Mouse (Mus musculus) induced T-regulatory cell, adult 2 months (primary cell): ENCODE results near the gene Tbp.
"Not testable (repeated sequence)": the region's sequence is repeated elsewhere in the genome, so short reads cannot be mapped to it uniquely, and the experiment has no call there.

Experiments used
- DNase-seq: peaks from one replicate; pipeline ENCODE4 v3.0.0-alpha.2; 2012; ENCODE audit warnings: low read depth

Tbp gene

DNA sequence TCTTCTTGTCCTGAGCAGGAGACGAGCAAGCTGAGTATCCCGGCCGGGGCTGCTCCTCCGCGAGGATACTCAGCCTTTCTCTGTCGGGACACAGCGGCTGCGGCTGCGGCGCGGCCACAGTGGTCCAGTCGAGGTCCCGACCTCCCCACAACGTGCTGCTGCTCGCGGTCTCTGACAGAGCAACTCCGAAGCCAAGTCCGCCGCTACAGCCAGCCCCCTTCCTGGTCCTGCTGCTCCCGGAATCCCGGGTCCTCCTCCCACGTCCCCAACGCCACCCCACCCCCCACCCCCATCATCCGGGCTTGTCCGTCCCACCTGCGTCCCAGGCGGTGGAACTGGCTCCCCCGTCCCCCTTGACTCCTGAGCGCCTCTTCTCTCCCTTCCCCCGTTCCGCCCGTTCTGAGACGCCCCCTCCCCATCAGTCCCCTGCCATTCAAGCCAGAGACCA, 36.8 kb downstream of the Tbp start:
- DNase-seq: no peak

DNA sequence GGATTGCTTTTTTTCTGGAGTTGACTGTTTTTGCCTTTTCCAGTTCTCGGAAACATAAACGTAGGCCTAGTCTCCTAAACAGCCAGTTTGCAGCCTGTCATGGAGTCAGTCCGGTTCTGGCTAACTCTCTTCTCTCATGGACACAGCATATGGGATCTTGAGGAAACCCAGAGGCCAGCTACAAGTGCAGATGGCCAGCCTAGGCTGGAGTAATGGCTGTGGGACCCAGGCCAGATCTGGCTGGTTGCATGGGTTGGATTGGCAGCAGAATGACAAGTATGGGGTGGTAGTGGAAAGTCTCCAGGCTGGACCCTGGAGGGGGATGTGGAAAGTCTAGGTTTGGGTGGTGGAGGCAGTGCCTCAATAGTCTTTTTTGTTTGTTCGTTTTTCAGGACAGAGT, 40.6 kb downstream of the Tbp start:
- no peak for DNase-seq

DNA sequence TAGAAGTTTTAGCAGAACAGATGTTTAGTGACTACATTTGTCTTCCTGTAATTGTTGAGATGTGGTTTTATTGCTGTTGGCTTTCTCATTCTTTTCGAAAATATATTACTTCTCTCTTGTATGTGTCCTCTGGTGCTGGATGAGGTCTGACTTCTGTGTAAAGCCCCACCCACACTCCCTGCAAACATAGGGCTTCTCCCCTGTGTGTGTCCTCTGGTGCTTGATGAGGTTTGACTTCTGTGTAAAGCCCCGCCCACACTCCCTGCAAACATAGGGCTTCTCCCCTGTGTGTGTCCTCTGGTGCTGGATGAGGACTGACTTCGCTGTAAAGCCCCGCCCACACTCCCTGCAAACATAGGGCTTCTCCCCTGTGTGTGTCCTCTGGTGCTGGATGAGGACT, 44.2 kb downstream of the Tbp start:
- not testable (repeated sequence) for DNase-seq

GRCm38 (mm10) chr17:15546440-15546839, 46.8 kb downstream of the Tbp start:
- no peak for DNase-seq

- DNase-seq: no peak
These were observed 50.0 kb downstream of the Tbp start for GRCm38 (mm10) chr17:15549713-15550112.

DNA sequence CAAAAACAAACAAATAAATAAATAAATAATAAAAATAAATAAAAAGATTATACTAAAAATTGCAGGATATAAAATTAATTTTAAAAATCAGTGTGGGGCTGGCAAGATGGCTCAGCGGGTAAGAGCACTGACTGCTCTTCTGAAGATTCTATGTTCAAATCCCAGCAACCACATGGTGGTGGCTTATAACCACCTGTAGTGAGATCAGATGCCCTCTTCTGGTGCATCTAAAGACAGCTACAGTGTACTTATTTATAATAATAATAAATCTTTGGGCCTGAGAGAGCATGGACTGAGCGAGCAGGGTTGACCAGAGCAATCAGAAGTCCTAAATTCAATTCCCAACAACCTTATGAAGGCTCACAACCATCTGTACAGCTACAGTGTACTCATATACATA, 60.3 kb downstream of the Tbp start:
- no peak for DNase-seq

- peak; percentile 99 for DNase-seq
These were observed 64.6 kb downstream of the Tbp start, which contains the start of gene Prdm9 for GRCm38 (mm10) chr17:15564014-15564927. Gene Prdm9 (minus strand): TSS chr17:15564354.

GRCm38 (mm10) chr17:15564928-15565300, 65.2 kb downstream of the Tbp start:
- no peak for DNase-seq

GRCm38 (mm10) chr17:15566908-15567307, 67.2 kb downstream of the Tbp start:
- DNase-seq: peak; percentile 24

DNA sequence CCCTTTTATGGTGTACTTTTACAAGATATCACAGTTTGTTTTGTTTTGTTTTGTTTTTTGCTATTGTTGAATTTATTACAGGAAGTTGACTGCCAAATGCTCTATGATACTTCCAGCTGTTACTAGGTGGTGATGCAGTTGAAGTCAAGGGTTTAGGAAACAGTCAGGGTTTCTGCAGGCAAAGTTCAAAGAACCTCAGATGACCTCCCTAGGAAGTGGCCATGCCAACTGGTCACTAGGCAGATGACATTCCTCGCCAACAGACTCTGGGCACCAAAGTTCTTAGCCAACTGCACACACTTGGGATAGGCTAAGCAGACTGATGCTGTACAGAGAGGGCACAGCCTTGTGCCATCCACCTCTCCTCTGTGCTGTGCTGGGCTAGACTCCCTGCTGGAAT, 75.4 kb downstream of the Tbp start:
- DNase-seq: no peak

DNA sequence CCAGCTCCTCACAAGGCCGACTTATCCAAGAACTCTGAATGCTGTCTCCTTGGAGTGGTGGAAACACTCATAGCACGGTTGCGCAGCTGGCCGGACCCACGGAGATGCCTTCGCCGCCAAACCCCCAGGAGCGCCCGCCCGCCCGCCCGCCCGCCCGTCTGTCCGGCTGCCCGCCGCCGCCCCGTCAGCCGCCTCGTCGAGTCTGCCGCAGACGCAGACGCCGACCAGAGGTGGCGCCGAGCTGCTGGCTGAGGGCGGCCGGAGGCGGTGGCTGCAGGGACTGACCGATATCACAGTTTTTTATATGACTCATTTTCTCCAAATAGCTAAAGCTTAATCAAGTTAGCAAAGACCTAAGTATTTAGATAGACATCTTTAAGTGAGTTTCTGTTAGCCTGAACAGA, 77.6 kb downstream of the Tbp start:
- no peak for DNase-seq
